Mouse (Mus musculus): ENCODE data around the gene Xpot. TPM values are rescaled to one million over a fixed set of nuclear protein-coding genes. Genes with fewer than 3 reads are reported as not detected.
A peak's percentile ranks its signal among the peaks of the same experiment; 100 is the strongest.

Xpot gene
- polyA plus RNA-seq, 1 experiment, result 46.5 TPM

GRCm38 (mm10) chr10:121622431-121622830 is 3.7 kb downstream of the Xpot start:
- DNase-seq (ENCODE audit: low spot score), result no peak

DNA sequence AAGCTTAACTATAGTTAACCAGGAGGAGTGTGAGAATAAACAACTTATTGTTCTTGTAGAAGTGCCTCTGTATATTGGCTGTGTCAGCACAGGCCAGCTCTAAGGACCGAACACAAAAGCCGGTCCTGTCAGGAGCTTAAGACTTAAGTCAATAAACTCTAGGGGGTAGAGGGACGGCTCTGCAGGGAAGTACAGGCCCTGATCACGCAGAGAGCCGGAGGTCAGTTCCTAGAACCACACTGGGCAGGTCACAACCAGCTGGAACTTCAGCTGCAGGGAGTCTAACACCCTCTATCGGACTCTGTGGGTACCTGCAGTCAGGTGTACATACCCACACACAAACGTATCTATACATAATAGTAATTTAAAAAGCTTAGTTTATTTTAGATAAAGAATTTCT is 10.2 kb downstream of the Xpot start:
- no peak for DNase-seq (ENCODE audit: low spot score)

DNA sequence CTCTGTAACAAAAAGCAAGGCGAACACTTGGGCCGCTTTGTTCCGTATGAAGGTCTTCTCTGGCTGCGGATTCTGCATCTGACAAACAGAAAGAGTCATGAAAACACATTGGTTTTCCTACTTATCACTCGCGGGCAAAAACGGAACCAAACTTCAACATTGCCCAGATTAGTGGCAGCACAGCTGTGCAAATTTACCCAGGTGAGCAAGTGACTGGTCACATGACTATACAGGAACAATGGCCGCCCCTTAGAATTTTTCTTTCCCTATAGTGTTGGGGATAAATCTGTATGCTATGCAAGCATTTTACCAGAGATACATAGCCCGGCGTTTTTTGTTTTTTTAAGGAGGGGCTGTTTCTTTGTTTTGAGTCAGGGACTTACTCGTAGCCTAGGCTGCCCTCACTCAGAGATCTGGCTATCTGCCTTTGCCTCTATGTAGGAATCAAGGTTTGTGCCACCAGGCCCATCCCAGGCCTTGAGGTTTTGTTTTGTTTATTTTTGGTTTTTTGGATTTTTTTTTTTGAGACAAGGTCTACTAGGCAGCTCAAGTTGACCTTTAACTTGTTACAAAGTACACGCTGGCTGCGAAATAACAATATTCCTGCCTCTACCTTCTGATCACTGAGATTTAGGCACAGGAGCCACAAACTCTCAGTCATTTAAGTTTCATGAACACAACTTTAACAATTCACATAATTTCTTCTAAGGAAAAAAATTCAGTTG is 10.8 kb downstream of the Xpot start:
- DNase-seq (ENCODE audit: low spot score), result no peak

GRCm38 (mm10) chr10:121613570-121613969 is 12.6 kb downstream of the Xpot start:
- DNase-seq (ENCODE audit: low spot score), result no peak

- DNase-seq (ENCODE audit: low spot score), result no peak
Measured at GRCm38 (mm10) chr10:121612448-121612847, 13.7 kb downstream of the Xpot start.

- no peak for DNase-seq (ENCODE audit: low spot score)
Measured at GRCm38 (mm10) chr10:121611587-121611986, 14.5 kb downstream of the Xpot start.

DNA sequence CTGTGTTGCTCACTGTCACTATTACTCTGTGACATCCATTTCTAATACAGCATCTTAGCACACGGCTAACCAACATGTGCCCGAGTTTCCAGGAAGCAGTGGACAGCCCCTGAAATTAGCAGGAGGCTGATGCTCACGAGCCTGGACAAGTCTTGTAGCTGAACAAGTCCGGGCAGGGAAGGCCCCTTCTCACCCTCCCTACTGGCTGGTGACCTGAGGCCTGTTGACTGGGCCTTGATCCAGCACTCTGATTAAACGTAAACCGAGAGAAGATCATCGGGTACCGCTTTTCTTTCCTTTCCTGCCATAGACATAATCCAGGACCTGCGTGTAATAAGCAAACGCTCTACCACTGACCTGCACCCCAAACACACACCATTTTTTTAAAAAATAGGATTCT is 18.0 kb downstream of the Xpot start:
- no peak for DNase-seq (ENCODE audit: low spot score)

DNA sequence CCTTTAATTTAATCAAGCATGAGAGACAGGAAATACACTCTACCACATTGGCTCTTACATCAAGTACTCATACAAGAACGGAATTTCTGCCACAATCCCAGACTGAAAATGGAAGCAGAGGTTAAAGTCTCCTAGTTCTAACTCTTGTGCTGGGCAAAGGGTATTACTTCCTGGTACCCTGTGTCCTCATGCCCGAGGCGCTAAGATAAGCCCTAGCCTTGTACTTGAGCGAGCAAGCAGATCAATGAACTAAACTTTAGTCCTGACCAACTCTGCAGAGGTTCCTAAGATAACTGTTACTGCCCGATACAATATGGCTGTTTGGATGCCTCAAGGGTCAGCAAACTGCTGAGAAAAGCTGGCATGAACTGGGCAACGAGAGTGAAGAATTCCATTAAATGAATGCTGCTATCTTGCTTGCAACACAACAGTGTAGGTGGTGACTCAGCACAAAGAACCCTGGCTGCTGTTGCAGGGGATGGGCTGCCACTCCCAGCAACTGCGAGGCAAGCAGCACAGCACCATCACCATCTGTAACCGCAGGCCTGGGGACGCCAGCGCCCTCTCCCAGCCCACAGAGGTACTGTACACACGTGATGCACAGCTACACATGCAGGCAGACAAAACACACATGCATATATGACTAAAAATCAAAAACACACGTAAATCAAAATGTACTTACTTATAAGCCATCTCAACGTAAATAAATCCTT is 21.3 kb downstream of the Xpot start:
- DNase-seq (ENCODE audit: low spot score), result no peak

- DNase-seq (ENCODE audit: low spot score), result no peak
Measured at GRCm38 (mm10) chr10:121603556-121603955, 22.6 kb downstream of the Xpot start.

DNA sequence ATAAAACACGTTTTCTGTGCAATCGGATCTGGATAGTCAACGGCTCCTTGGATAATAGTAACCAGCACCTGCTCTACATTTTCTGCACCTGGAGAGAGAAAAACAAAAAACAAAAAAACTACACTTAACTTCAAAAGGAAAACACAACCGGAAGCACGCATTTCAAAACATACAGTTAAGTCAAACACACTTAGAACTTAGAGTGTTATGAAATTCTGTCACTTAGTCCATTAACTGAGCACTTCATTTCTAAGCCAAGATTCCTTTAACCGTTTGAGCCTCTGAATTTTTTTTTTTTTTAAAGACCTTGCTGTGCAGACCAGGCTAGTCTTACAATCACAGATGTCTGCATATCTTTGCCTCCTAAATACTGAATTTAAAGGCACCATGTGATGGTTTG is 24.9 kb downstream of the Xpot start:
- no peak for DNase-seq (ENCODE audit: low spot score)

DNA sequence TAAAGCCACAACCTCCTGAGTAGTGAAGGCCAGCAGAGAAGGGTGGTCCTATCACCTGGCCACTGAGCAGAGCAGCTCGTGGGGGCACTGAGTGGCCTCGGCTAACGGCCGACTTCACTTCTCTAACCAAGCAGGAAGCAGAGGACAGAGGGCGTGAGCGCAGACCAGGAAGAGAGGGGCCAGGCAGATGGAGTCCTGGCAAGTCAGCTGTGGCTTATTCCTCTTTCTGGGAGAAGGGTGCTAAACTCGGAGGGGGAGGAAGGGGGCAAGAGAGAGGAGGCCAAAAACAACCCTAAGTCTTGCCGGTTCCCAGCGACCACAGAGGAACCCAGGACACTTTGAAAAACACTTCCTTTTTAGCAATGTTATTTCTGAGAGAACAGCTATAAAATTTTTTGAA is 29.6 kb downstream of the Xpot start:
- no peak for DNase-seq (ENCODE audit: low spot score)

- DNase-seq (ENCODE audit: low spot score), result no peak
Measured at GRCm38 (mm10) chr10:121591106-121591505, 35.0 kb downstream of the Xpot start.

- DNase-seq (ENCODE audit: low spot score), result no peak
Measured at GRCm38 (mm10) chr10:121587371-121587840, 38.7 kb downstream of the Xpot start.

DNA sequence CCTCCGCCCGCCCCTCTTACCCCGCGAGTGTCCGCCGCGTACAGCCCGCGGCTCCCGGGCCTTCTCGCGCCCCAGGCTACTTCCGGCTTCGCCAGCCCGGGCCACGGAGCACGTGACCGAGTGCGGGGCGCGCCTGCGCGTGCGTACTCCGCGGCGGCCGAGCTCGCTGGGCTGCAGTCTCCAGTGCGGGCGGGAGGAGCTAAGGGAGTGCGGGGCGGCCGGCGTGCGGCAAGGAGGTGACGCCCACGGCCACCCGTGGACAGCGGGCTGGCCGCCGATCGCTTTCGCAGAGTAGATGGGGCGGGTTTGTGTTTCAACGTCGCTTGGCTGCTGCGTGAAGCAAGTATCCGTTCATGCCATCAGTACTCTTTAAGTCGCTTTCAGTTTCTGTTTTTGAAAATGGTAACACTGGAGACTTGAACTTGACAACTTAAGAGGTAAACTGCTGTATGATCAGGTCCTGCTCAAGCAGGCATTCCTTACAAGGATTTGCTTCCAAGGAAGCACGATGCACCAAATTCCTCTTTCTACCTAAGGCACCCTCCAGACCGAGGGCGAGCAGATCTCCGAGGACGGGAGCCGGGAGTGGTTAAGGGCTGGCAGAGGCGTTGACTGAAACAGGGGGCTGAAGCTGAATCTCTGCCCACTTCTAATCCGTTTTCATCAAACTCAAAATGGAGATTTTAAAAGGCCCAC is 39.3 kb downstream of the Xpot start, which contains the start of gene Tbk1:
Gene Tbk1 (minus strand): TSS at position 113 of the 696 bp plus-strand sequence.
- peak; percentile 91 for DNase-seq (ENCODE audit: low spot score)

GRCm38 (mm10) chr10:121585791-121586642 is 40.1 kb downstream of the Xpot start:
- no peak for DNase-seq (ENCODE audit: low spot score)

GRCm38 (mm10) chr10:121585056-121585790 is 40.9 kb downstream of the Xpot start:
- no peak for DNase-seq (ENCODE audit: low spot score)

DNA sequence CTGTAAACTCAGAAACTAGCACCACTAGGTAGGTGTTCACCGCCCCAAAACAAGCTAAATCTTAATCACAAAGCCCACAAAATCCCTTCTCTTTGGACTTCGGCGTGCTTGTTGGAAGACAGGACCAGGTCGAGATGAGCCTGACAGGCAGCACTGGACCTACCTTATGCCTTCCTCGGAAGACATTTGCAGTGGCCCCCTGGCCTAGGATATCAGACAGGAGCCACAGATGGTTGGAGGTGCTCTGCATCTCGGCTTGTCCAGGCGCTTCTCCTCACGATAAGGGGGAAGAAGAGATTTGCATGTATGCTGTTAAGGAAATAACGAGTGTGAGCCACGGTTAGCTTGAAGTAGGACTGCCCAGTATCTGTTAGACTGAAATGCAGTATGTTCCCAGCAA is 42.1 kb downstream of the Xpot start:
- no peak for DNase-seq (ENCODE audit: low spot score)

DNA sequence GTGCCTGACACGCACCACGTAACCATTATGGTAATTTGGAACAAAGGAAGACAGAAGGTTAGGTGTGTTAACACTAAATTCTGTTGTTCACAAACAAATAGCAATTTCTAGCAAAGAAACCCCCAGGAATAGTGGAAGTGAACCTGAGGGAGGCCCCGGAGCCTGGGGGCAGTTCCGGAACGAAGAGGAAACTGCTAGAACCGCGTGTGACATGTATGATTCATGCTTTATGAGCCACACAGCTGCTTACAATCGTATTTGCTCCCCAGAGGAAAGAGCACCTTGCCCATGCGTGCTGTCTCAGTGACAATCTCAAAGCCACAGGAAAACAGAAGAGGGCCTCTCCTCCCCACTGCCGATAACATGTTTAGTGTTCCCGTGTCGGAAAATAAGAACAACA is 43.1 kb downstream of the Xpot start:
- no peak for DNase-seq (ENCODE audit: low spot score)

DNA sequence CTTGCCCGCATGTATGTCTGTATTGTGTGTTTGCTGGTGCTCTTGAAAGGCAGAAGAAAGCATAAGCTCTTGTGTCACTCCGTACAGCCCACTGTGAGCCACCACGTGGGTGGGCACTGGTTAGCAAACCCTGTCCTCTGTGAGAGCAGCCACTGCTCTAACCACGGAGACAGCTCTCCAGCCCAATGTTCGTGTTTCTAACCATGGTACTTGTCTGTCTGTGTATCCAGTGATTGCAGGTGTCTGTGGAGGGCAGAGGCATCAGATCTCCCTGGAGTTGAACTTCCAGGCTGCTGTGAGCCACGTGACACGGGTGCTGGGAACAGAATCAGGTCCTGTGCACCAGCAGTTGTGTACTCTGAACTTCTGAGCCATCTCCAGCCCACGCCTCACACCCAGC is 43.8 kb downstream of the Xpot start:
- no peak for DNase-seq (ENCODE audit: low spot score)

- no peak for DNase-seq (ENCODE audit: low spot score)
Measured at GRCm38 (mm10) chr10:121581405-121581804, 44.7 kb downstream of the Xpot start.

- DNase-seq (ENCODE audit: low spot score), result no peak
Measured at GRCm38 (mm10) chr10:121580381-121580780, 45.8 kb downstream of the Xpot start.

All from urinary bladder, adult 2 months (tissue).